Mouse (Mus musculus) gastrocnemius, postnatal 25 days (tissue): ENCODE results near the gene Ica1. TPM values are rescaled to one million over a fixed set of nuclear protein-coding genes. Genes with fewer than 3 reads are reported as not detected.

Source experiments
- DNase-seq: peaks from one replicate; pipeline ENCODE4 v3.0.0; 2022
- long read RNA-seq, 2 experiments: library from polyadenylated mRNA; stranded (forward); transcript quantifications; one replicate each; pipeline ENCODE4 v2.0.0; 2021
- total RNA-seq, 2 experiments: library from RNA; stranded (reverse); gene quantifications; 1 replicate in 1 of 2; 2 replicates in 1 of 2; pipeline ENCODE4 v1.2.3; 2021

Gene Ica1
- 1 to 10 TPM in 1 of 2 experiments, under 1 TPM in 1; 0.70 to 1.6 TPM for total RNA-seq
- long read RNA-seq, experiment 1, partial matches to known transcripts = 1 of 1 reads
- long read RNA-seq, experiment 1, other reads (novel, unspliced or antisense) = 0 of 1 reads
- long read RNA-seq, experiment 2, partial matches to known transcripts = 1 of 1 reads
- long read RNA-seq, experiment 2, other reads (novel, unspliced or antisense) = 0 of 1 reads

DNA sequence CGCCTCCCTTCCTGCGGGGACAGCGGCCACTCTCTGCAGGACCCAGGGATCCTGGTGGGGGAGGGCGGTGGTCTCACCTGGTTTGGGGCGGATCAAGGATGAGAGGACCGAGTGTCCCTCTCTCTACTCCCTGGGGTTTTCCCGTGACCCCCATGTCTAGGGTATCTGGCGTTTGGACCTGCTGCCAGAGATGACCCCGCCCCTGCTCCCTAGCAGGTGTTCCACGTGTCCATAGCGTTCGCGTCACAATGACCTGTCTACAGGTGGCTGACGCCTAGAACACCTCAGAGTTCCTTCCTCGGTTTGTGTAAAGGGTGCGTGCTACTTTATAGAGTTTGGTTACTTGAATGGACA lies at the start of gene Ica1:
TSS of gene Ica1 (minus strand) at position 193 of the 354 bp plus-strand sequence.
- DNase-seq = no peak

DNA sequence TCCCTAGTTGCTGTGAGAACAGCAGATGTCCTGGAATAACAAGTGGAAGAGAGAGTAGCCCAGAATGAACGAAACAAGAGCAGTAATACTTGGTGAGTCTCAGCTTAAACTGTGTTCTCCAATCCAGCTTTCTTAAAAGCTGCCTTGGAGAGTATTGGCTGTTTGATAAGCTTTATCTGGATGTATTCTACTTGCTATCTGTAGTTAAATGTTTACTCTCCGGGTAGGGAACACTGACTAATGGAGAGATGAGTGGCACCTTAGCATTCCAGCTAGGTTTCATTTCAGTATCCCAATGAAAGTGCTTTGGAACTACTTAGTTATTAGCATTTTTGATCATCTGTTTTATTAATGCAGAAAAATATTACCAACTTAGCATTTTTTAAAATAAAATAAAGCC lies 41.6 kb upstream of the Ica1 start:
- DNase-seq = no peak

DNA sequence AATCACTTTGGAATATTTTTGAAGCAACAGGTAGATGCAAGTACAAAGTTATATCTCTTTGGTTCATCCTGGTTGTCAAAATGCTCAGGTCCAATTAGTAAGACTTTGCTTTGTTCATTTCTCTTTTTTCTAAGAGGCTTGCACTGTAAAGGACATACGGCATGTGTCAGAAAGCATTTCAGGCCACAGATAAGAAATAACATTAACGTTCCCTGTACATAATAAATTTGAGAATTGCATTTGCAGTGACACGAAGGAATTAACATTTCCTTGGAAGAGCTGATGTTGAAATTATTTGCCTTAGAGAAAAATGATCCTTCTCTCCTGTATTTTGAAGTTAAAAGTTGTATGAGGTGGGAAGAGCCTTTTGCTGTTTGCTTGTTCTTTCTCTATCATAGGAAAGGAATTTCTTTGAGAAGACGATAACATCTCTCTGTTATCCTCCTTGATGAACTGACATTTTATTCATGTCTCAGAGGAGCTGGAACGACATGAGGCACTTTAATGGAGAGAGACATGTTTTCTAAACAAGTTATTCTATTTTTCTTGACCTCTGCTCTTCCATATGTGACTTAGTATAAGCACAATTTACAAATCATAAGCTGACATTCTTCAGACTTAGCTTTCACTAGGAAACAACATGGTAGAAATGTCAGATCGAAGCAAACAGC lies 36.2 kb upstream of the Ica1 start:
- no peak for DNase-seq

DNA sequence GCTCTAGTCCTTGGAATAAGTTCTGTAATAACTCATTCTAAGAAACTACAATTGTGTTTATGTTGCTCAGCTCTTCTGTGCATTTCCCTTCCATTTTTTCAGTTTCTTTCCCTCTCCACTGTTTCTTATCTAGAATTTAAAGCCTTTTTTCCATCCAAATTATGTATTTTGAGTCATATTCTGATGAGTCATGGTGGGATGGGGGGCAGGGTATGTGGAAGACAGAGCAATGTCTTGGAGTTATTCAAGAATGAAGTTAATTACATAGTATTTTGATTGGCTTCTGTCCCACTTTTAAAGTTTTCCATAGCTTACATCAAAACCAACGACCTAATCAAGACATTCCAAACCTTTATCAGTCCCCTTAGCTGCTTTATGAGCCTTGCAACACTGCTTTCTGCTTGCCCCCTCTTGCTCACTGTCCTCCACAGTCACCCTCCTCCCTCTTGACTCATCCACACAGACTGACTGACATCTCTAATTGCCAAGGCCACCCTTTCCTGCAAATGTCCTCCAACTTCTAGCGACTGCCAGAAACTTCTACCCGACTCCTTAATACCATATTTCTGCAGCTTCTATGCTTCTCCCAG lies 24.4 kb upstream of the Ica1 start:
- DNase-seq = no peak

DNA sequence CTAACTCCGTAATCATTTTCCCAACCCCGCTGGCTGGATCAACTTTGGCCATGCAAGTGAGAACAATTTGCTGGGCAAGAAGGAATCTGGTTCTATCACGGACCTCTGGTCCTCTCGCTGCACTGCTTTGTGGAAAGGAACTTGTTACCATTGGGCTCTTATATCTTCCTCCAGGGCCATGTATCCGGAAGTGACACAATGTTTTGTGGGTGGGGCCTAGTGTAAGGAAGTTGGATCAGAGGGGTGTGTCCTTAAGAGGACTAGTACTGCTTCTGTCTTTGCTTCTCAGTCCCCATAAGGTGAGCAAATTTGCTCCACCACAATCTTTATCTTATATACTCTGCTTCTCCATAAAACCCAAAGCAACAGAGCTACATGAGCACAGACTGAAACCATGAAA lies 14.1 kb upstream of the Ica1 start:
- no peak for DNase-seq

DNA sequence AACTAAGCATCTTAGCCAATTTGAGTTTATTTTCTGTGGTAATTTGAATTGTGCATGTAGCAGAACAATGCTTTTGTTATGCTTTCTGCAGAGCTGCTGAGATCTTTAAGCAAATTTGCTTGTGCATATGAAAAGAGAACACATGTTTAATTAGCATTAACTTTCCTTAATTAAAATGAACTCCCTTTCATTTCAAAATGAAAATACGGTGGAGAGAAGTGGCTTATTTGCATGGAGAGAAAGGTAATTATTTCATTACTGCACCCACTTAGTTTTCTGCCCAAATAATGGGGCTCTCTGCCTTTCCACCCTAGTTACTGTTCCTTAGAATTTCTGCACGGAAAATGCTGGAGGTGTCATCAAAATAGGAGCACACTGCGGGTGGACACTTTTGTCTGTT lies 13.5 kb upstream of the Ica1 start:
- no peak for DNase-seq

DNA sequence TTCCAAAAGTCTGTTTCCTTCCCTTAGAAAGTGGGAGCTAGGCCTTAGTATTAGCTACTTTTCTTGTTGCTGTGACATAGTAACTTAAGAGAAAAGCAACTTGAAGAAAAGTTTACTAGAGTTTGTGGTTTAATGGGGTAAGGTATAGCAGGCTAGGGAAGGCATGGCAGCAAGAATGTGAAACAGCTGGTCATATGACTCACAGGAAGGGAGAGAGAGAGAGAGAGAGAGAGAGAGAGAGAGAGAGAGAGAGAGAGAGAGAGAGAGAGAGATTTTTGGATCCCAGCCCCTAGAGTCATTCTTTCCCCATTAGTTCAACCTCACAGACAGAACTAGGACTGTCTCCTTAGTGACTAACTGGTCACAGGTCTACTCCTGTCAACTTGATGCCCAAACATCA lies 2.3 kb upstream of the Ica1 start:
- no peak for DNase-seq

DNA sequence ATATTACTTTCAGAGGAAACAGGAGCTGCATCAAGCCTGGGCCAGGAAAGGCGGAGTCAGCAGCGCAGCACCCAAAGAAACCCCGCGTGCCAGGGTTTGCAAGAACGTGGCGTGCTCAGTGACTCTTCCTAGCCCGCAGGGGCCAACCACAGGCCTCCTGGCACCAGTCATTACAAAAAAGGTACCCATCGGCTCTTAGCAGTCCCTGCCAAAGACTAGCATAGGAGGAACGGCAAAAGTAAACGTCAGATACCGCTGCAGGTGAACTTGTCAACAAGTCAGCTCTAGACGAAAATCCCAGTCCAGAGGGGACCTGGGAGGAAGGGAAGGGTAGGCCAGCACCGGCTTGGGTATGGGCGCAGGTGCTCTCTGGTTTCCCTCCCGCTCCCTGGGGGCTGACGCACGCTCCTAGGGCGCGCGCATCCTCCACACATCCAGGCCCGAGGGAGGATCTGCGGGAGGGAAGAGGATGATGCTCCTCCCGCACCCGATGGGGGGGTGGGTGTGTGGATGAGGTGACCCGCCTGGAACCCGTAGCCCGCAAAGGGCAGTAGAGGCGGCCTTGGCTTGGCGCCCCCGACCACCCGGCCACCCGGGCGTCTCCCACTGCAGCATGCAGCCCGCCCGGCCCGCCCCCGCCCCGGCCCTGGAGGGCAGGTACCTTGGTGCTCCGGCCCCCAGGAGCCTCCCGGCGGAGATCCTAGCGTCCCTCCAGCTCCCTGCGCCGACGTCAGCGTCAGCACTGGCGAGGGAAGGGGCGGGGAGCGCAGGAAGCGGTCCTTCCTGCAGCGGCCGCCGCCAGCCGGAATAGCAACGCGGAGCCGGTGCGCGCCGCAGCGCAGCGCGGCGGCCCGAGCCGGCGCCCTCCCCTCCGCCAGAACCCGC lies 635 bp downstream of the Ica1 start:
- DNase-seq = peak; percentile 35

DNA sequence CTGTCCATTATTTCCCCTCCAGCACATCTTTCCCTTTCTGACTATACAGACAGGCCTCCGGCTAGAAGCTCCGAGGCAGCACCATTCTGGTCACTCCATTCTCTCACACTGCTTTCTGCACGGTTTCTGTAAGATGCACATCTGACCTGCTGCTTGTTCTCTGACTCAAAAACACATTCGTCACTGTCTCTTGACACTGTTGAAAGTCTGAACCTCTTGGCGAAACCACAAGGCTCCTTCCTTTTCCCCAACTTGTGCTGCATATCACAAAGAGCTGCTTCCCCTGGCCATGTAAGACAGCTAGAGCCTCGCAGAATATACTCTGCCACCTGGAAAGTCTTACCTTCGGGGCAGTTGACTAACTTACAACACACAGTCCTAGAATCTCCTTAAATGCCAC lies 6.7 kb downstream of the Ica1 start:
- DNase-seq = no peak

DNA sequence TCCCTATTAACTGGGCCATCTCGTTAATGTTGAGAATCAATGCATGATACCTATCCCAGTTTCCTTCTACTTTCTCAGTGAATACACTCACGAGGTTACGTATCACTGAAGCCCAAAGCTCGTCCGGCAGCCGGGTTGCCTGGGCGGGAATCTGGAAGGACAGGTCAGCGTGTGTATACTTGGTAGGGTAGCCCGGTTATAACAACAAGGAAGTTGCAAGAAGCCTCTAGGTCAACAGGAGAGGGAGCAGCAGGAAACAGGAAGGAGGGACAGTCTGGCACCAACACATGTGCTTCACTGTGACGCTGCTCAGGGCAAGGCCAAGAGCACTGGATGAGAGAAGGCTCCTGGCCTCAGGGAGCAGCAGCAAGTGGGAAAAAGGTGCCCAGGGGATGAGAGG lies 7.9 kb downstream of the Ica1 start:
- no peak for DNase-seq

DNA sequence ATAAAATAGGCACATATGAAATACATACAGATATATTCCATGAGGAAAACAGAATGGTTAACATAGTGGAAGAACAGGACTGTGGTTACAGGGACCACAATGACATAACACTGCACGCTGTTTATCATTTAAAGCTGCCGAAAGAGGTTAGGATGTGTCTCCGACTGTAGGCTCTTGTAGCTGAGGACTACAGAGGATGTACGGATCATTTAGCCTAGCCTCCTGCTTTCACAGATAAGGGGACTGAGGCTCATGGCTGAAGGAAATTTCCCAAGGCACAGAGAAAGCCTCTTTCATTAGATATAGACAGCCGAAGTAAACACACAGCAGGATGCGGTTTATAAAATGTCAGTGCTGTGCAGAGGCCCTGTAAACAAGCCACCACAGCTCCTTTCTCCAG lies 8.5 kb downstream of the Ica1 start:
- no peak for DNase-seq

DNA sequence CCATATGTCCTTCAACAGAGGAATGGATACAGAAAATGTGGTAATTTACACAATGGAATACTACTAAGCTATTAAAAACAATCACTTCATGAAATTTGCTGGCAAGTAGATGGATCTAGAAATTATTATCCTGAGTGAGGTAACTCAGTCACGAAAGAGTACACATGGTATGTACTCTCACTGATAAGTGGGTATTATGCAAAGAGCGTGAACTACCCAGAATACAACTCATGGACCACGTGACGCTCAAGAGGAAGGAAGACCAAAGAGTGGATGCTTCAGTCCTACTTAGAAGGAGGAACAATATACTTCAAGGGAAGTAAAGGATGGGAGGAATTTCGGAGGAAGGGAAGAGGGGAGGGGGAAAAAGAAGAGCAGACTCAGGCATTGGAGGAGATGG lies 11.6 kb downstream of the Ica1 start:
- DNase-seq = no peak

DNA sequence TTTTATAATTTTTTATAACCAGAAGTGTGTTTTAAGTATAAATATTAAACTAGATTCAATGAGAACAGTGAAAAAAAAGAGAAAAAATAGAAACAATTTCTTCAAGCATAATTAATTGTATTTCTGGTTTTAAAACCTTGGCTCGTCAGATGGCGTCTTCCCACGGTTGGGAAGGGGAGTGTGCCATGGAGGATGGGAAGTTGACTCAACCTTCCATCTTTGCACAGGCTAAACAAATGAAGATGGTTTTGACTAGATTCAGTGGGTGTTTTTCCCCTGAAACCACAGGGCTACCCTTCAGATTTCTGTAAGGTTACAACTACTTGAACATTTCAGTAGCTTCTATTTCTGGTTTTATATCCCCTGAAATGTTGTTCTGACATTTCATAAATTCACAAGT lies 12.5 kb downstream of the Ica1 start:
- DNase-seq = no peak

DNA sequence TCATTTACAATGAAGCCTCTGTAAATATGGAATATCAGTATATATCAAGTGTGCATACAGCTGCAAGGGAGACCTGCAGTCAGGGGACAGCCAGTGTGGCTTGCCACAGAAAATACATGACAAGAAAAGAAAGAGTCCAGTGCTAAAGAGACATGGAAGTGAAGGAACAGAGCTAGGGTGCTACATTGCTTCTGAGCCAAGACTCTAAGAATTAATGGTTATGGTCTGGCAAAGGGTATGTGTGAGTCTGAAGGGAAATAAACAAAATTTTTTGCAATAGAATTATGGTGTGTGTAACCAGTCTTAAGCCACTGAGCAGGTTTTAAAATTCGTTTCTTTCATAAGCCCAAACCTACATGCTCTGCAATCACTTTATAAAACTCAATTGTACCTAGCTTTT lies 13.2 kb downstream of the Ica1 start:
- no peak for DNase-seq

DNA sequence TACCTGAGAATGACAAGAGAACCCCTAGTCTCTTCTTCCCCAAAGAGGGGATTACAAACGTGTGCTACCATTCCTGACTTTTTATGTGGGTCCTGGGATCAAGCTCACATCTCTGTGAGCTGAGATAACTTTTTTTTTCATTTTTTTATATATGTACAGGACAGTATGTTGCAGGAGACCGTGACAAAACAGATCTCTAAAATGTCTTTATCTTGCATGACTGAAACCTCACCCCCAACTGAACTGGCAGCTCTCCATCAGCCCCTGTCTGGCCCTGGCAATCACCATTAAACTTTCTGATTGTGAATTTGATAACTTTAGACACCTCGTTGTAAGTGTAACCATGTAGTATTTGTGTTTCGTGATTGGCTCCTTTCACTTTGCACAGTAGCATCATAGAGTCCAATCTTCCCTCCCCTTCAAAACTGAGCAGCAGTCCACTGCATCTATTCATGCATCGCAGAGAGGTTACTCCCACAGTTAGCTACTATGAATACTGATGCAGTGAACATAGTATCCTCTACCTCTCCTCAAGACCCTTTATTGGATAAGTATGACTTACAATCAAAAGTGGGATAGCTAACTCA lies 17.5 kb downstream of the Ica1 start:
- DNase-seq = no peak

DNA sequence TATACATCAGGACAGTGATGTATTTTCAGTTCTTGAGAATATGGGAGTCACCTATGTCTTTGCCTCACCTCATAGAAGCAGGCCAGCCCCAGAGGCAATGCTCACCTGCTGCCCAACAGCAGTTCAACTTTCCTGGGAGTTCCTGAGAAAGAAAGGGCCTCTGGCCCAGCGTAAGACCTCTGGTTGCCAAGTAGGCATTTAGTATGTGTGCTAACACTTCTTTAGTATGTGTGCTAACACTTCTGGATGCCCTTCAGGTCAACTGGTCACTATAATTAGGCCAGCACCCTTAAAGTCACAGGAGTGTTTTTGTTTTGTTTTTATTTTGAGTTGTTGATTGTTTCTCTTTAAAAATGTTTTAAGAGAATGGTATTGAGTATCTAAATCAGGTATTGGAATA lies 18.4 kb downstream of the Ica1 start:
- no peak for DNase-seq

DNA sequence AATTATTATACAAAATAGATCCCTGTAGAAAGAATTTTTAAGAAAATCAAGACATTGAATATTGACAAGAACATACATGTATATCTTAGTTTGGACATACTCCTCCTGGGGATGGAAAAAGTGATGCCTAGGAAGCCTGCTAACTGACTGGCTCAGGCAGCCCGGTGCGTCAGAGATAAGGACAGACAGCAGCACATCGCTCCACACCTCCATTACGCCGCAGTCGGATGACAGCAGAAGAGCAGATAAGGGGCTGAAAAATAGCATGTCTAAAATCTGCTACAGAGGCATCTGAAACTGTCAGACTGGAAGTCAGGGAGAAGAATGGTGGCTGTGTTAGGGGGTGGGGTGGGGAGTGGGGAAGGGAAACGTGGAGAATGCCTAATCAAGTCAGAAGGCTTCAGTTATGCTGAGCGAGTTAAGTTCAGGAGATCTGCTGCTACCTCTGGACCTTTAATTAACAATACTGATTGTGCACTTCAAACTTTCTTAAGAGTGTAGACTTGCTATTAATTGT lies 22.5 kb downstream of the Ica1 start:
- no peak for DNase-seq

DNA sequence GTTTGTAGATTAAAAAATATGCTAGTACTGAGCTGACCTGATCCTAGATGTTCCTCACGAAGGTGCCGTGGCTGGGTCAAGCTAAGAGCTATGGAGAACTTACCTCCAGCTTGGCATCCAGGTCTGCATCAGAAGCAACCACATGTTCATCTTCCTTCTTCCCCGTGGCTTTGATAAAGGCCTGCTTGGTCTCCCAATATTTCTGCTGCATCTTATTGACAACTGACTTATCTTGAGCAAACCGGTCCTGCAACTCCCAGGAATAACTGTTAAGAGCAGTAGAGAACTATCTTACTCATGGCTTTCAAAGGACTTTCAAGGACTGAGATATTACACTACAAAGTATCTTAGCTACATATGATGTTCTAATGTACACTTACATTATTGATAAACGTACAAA lies 23.8 kb downstream of the Ica1 start:
- DNase-seq = no peak

DNA sequence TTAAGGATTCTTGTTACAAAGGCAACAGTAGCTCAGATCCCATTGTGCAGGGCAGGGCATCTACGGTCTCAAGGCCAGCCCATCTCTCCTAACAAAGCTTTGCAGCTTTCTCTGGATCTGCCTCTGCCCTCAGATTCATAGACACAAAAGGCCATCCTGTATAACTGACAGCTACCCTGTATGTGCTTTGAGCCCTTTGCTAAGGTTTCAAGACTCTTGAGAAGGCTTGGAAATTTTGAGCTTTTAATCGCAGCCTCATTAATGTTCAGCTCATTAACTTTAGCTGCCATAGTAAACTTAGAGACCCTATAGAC lies 24.6 kb downstream of the Ica1 start:
- no peak for DNase-seq

DNA sequence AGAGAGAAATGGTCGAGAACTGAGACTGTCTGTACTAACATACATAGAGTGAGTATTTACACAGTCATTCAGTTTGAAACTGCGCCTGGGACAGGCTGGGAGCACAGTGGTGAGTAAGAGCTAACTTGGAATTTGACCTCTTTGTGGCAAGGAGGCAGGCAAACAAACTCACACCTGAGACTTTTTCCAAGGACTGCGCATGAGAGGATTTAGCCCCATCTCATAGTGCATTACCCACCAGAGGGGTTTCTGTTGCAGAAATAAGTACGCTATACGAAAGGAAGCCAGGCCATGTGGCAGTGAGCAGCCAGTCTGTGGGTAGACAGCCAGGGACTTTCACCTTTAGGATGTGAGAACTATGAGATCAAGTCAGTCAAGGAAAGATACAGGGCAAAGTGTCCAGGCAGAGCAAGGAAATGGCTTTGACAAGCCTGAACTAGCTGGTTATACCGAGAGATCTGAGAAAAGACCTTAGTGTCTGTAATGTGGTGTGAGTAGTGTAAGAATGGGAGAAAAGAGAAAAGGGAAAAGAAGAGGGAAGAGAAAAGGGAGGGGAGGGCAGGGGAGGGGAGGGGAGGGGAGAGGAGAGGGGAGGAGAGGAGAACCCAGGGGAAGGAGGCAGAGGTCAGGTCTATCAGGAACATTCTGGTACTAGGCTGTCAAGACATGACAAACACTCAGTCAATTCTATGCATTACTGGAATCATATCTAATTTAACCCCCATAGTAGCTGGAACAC lies 25.1 kb downstream of the Ica1 start:
- no peak for DNase-seq

DNA sequence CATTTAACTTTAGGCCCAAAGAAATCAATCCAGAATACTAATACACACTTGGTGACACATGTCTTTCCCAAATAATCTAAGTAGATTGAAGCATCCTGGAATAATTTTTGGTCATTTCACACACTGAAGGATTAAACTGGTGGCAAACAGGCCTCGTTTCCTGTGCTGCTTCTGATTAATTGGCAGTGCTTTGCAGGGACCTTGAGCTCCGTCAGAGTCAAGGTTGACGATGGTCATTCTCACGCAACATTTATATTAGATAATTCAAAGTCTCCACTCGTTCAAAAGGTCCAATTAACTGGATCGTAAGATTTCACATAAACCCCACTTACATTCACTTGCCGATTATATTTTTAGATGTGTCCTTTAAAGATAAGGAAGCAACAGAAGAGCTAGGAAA lies 33.4 kb downstream of the Ica1 start:
- no peak for DNase-seq

DNA sequence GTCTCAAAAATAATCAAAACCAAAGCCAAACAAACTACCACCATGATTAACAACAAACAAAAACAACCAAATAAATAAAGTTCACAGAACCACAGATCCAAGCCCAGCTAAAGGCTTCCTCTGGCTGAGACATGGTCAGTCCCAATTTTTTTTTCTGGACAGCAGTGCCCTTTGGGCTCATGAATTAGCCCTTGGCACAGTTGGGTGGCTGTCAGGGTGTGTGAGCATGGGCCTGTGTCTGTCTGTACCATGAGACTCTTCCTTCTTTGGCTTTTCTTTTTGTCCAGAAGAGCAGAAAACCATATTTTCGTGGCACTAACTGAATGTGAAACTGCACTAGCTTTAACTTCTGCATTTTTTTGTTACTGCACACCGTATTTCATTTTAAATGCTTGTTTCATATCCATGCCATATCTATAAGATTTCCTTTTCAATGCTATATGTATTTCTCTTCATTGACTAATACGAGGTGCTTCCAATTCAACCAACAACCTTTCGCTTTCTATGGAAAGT lies 34.0 kb downstream of the Ica1 start:
- no peak for DNase-seq
